Mouse (Mus musculus): Measurements from ENCODE around the gene Klhl8. TPM values are rescaled to one million over a fixed set of nuclear protein-coding genes. Genes with fewer than 3 reads are reported as not detected.
A peak's percentile ranks its signal among the peaks of the same experiment; 100 is the strongest.
"Not testable (repeated sequence)": the region's sequence is repeated elsewhere in the genome, so short reads cannot be mapped to it uniquely, and the experiment has no call there.

The Klhl8 gene
- total RNA-seq, 1 experiment, result 12.0 TPM

DNA sequence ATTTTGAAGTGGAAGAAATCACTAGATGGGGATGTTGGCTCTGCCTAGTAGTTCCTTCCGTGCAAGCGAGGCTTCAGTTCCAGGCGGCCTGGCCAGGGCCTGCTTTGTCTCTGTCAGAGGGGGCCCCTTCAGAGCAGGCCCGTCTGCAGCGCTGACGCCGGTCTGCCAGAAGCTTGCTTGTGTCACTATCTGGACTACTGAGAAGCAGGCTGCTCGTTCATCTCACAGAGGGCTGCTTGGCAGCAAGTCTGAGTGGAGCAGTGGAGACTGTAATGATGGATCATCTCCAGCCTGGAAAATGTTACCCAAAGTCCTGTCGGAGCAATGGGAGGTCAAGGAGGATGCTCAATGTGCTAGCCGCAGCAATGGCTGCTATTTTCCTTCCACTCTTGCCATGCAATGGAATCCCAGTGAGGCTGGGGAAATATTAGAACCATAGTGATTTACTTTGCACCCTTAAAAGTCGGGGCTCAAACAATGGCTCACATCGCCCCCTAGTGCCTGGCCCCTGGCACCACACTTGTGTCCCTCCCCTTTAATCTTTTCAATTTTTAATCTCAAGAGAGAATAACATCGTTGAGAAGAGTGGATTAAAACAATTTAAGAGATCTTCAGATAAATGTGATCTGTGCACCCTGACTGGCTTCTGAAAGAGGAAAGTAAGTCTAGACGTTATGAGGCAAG is 26.0 kb upstream of the Klhl8 start:
- Histone ChIP-seq H3K4me3 (ENCODE audit: insufficient read depth in 1 of 2, low read depth in 1 of 2, low read length in 2 of 2, poor library complexity in 1 of 2, severe bottlenecking in 1 of 2) (no peak overlapping the region), H3K27ac (ENCODE audit: insufficient read depth, low read depth, low read length, poor library complexity, severe bottlenecking) (no peak overlapping the region), H3K4me1 (ENCODE audit: control insufficient read depth in 2 of 2, insufficient read depth in 2 of 2, low read length in 2 of 2, poor library complexity in 1 of 2) (peaks cover 0 to 3% of the 10 kb centered on the region in 2 experiments; a peak in 1 of 4 replicates), H3K9ac (ENCODE audit: insufficient read depth, low read depth, low read length, poor library complexity, severe bottlenecking) (no peak overlapping the region), H3K9me3 (ENCODE audit: control insufficient read depth, insufficient read depth, low read depth, low read length) (no peaks in the 10 kb centered on the region; the same call in 1 of the 2 replicates), H3K36me3 (ENCODE audit: control insufficient read depth, insufficient read depth, low read length, poor library complexity, severe bottlenecking) (peaks cover 6% of the 10 kb centered on the region; the same call in 1 of the 2 replicates)
- no peak for DNase-seq (ENCODE audit: low read depth, low spot score)
- in situ Hi-C loops (cut with MboI; ENCODE audit: low sequenced_read_pairs in 2 of 2, unreplicated experiment in 2 of 2), result no loop called here
- TF ChIP-seq HCFC1 (IDR thresholded peaks at IDR 0.05; ENCODE audit: borderline replicate concordance, insufficient read depth, low read length) (no peak), CHD2 (IDR thresholded peaks at IDR 0.05; ENCODE audit: low read depth, low read length) (no peak), ZNF384 (IDR thresholded peaks at IDR 0.05; ENCODE audit: low read depth, low read length) (no peak), MAFK (IDR thresholded peaks at IDR 0.05; ENCODE audit: insufficient read depth, low read depth, low read length) (no peak), ZC3H11A (IDR thresholded peaks at IDR 0.05; ENCODE audit: borderline replicate concordance, low read depth, low read length) (no peak)

DNA sequence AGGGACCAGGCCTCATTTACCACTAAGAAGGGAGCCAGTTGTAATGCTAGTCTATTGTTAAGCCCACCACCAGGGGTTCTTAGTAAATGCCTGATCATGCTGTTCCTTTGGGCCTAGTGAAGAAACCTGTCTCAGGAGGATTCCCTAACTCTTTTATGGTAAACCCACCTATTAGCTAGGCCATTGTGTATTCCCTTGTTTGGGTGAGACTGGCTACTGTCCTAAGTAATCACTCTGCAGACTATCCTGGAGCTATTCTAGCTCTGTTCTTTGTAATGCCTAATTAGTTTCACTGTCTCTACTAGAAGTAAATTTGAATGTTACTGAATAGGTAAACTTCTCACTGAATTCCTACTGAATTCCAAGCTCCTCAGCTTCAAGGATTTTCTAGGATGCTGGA is 20.9 kb upstream of the Klhl8 start:
- in situ Hi-C loops (cut with MboI; ENCODE audit: low sequenced_read_pairs in 2 of 2, unreplicated experiment in 2 of 2); DNase-seq (ENCODE audit: low read depth, low spot score): not testable (repeated sequence)
- TF ChIP-seq MAFK (IDR thresholded peaks at IDR 0.05; ENCODE audit: insufficient read depth, low read depth, low read length), result peak; percentile 41; the same call in 1 of the 2 replicates

DNA sequence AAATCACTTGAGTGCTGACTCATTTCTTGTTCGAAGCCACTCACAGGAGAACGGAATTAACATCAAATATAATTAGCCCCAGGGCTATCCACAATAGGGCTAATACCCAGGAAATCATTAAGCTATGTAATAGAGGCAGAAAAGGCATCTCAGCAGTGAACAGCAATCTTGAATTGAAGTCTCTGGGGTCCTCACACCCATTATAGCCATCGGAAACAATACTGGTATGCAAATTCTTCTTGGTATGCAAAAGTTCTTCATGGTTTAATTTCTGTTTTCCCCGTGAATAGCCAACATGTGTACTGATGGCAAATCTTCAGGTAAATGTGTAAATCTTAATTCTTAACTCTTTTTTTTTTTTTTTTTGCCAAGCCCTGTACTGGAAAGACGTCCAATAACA is 19.5 kb upstream of the Klhl8 start:
- H3K4me1 ChIP-seq (ENCODE audit: control insufficient read depth in 2 of 2, insufficient read depth in 2 of 2, low read length in 2 of 2, poor library complexity in 1 of 2), result peaks cover 5 to 7% of the 10 kb centered on the region in 2 experiments; a peak in 2 of 4 replicates
- in situ Hi-C loops (cut with MboI; ENCODE audit: low sequenced_read_pairs in 2 of 2, unreplicated experiment in 2 of 2), result no loop called here
- H3K36me3 ChIP-seq (ENCODE audit: control insufficient read depth, insufficient read depth, low read length, poor library complexity, severe bottlenecking), result peaks cover 3% of the 10 kb centered on the region; the same call in 1 of the 2 replicates
- H3K9me3 ChIP-seq (ENCODE audit: control insufficient read depth, insufficient read depth, low read depth, low read length), result no peaks in the 10 kb centered on the region; the same call in 1 of the 2 replicates
- no peak overlapping the region for H3K9ac ChIP-seq (ENCODE audit: insufficient read depth, low read depth, low read length, poor library complexity, severe bottlenecking)
- H3K27ac ChIP-seq (ENCODE audit: insufficient read depth, low read depth, low read length, poor library complexity, severe bottlenecking), result peak overlapping the region; percentile 92; the same call in 1 of the 2 replicates
- no peak overlapping the region for H3K4me3 ChIP-seq (ENCODE audit: insufficient read depth in 1 of 2, low read depth in 1 of 2, low read length in 2 of 2, poor library complexity in 1 of 2, severe bottlenecking in 1 of 2)
- no peak for DNase-seq (ENCODE audit: low read depth, low spot score)
- TF ChIP-seq MAFK (IDR thresholded peaks at IDR 0.05; ENCODE audit: insufficient read depth, low read depth, low read length), result no peak
- no peak for TF ChIP-seq ZC3H11A (IDR thresholded peaks at IDR 0.05; ENCODE audit: borderline replicate concordance, low read depth, low read length)
- TF ChIP-seq ZNF384 (IDR thresholded peaks at IDR 0.05; ENCODE audit: low read depth, low read length), result no peak

More for the DNA sequence above, 20.9 kb upstream of the Klhl8 start:
- H3K4me1 ChIP-seq (ENCODE audit: control insufficient read depth in 2 of 2, insufficient read depth in 2 of 2, low read length in 2 of 2, poor library complexity in 1 of 2); H3K27ac ChIP-seq (ENCODE audit: insufficient read depth, low read depth, low read length, poor library complexity, severe bottlenecking); H3K9ac ChIP-seq (ENCODE audit: insufficient read depth, low read depth, low read length, poor library complexity, severe bottlenecking); H3K9me3 ChIP-seq (ENCODE audit: control insufficient read depth, insufficient read depth, low read depth, low read length); H3K4me3 ChIP-seq (ENCODE audit: insufficient read depth in 1 of 2, low read depth in 1 of 2, low read length in 2 of 2, poor library complexity in 1 of 2, severe bottlenecking in 1 of 2); H3K36me3 ChIP-seq (ENCODE audit: control insufficient read depth, insufficient read depth, low read length, poor library complexity, severe bottlenecking): not testable (repeated sequence)

DNA sequence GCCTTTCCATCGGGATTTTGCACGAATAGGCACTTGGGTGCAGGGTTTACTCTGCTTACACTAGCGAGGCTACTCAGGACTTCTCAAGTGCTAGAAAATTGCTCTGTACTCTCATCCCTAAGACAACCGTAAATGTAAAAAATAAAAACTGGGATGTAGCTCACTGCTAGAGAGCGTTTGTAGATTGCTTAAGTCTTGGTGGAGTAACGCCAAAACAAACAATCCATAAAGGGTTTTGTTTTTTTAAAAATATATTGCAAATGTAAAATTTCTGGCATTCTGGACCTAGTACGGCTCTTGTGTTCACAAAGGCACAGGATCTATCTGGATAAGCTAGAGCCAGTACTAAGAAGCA is 17.1 kb upstream of the Klhl8 start:
- Histone ChIP-seq H3K36me3 (ENCODE audit: control insufficient read depth, insufficient read depth, low read length, poor library complexity, severe bottlenecking) (peaks cover 2% of the 10 kb centered on the region; the same call in 1 of the 2 replicates), H3K4me3 (ENCODE audit: insufficient read depth in 1 of 2, low read depth in 1 of 2, low read length in 2 of 2, poor library complexity in 1 of 2, severe bottlenecking in 1 of 2) (no peak overlapping the region), H3K9me3 (ENCODE audit: control insufficient read depth, insufficient read depth, low read depth, low read length) (no peaks in the 10 kb centered on the region; the same call in 1 of the 2 replicates), H3K9ac (ENCODE audit: insufficient read depth, low read depth, low read length, poor library complexity, severe bottlenecking) (0 out of 2 replicates have a peak overlapping the region, but pooled peaks have one; percentile 42), H3K4me1 (ENCODE audit: control insufficient read depth in 2 of 2, insufficient read depth in 2 of 2, low read length in 2 of 2, poor library complexity in 1 of 2) (peaks cover 5 to 8% of the 10 kb centered on the region in 2 experiments; a peak in 3 of 4 replicates), H3K27ac (ENCODE audit: insufficient read depth, low read depth, low read length, poor library complexity, severe bottlenecking) (no peak overlapping the region)
- in situ Hi-C loops (cut with MboI; ENCODE audit: low sequenced_read_pairs in 2 of 2, unreplicated experiment in 2 of 2), result no loop called here
- TF ChIP-seq ZC3H11A (IDR thresholded peaks at IDR 0.05; ENCODE audit: borderline replicate concordance, low read depth, low read length) (no peak), ZNF384 (IDR thresholded peaks at IDR 0.05; ENCODE audit: low read depth, low read length) (no peak), MAFK (IDR thresholded peaks at IDR 0.05; ENCODE audit: insufficient read depth, low read depth, low read length) (no peak), CHD2 (IDR thresholded peaks at IDR 0.05; ENCODE audit: low read depth, low read length) (no peak), HCFC1 (IDR thresholded peaks at IDR 0.05; ENCODE audit: borderline replicate concordance, insufficient read depth, low read length) (no peak)
- no peak for DNase-seq (ENCODE audit: low read depth, low spot score)

All from ES-E14 (cell line).